Mouse (Mus musculus): ENCODE results near the gene Fbxl2.

DNA sequence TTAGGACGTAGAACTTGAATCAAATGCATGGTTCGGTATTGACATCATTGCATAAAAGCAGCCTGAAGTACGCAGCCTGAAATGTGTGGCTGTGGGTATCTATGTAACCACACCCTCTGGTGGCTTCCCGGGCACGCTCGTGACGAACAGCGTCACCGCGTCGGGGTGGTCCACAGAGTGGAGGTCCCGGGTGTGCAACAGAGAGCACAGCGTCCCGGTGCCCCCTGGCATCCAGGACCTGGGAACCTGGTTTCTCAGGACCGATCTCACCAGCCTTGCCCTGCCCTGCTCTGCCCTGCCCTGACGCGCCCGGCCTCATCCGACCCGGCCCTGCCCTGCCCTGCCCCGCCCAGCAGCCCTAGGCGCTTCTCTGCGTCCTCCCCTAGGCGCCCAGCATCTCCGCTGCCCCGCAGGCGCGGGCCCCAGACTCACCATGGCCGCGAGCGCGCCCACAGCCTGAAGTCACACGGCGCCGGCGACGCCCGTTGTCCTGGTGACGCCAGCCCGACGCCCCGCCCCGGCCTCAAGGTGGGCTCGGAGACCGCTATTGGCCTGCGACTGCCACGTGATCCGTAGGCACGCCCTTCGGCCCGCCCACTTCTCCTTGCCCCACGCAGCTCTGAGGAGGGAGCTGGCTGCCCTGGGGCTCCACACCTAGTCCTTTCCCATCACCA is 19.6 kb downstream of the Fbxl2 start:
- peak; percentile 81 for TF ChIP-seq POLR2A (IDR thresholded peaks at IDR 0.05; ENCODE audit: insufficient read length, low read depth)
- no peak for TF ChIP-seq MAX (IDR thresholded peaks at IDR 0.05; ENCODE audit: low read depth)
- TF ChIP-seq E2F4 (IDR thresholded peaks at IDR 0.05; ENCODE audit: insufficient read depth) = no peak
- no peak for TF ChIP-seq TCF12 (IDR thresholded peaks at IDR 0.05; ENCODE audit: insufficient read depth, poor library complexity, severe bottlenecking)
- peak; percentile 91 for TF ChIP-seq USF1 (IDR thresholded peaks at IDR 0.05; ENCODE audit: low read depth)
- peak in 2 of 3 experiments; percentile 6 to 31 for TF ChIP-seq MYOD1 (IDR thresholded peaks at IDR 0.05; ENCODE audit: control insufficient read depth in 1 of 3, insufficient read length in 2 of 3, low read depth in 2 of 3)
- peak in 2 of 3 experiments; percentile 3 to 19 for TF ChIP-seq MYOG (IDR thresholded peaks at IDR 0.05; ENCODE audit: control insufficient read depth in 1 of 3, insufficient read depth in 1 of 3, insufficient read length in 2 of 3, low read depth in 2 of 3)

Measured in myocyte (in vitro differentiated cells).